Mouse (Mus musculus) forebrain, postnatal 0 days (tissue): ENCODE results near the gene Stmnd1. TPM values are rescaled to one million over a fixed set of nuclear protein-coding genes. Genes with fewer than 3 reads are reported as not detected.
A peak's percentile ranks its signal among the peaks of the same experiment; 100 is the strongest.

Experiments
- ATAC-seq: fragments of 200-750 bp; cut with Nextera tagmentation; 2 replicates; pipeline ENCODE4 v1.8.0; 2017; ENCODE audit warnings: mild to moderate bottlenecking, moderate library complexity
- DNase-seq: peaks from one replicate; pipeline ENCODE4 v3.0.0-alpha.2; 2015
- H3K27ac ChIP-seq: fragments of 300-500 bp; sonication (generic); 2 replicates; pipeline ENCODE4 v1.5.1; 2014; ENCODE audit warnings: low read depth, mild to moderate bottlenecking, antibody characterized with exemption, low read length, moderate library complexity, mixed read lengths
- H3K27me3 ChIP-seq: fragments of 300-500 bp; sonication (generic); 2 replicates; pipeline ENCODE4 v1.6.1; 2014; ENCODE audit warnings: mild to moderate bottlenecking, low read length, mixed read lengths; ENCODE audit not compliant: insufficient read depth
- H3K36me3 ChIP-seq: fragments of 300-500 bp; sonication (generic); 2 replicates; pipeline ENCODE4 v1.6.1; 2014; ENCODE audit warnings: mild to moderate bottlenecking, moderate library complexity; ENCODE audit not compliant: insufficient read depth
- H3K4me1 ChIP-seq: fragments of 300-500 bp; sonication (generic); 2 replicates; pipeline ENCODE4 v1.6.1; 2014; ENCODE audit warnings: antibody characterized with exemption; ENCODE audit not compliant: insufficient read depth
- H3K4me2 ChIP-seq: fragments of 300-500 bp; sonication (generic); 2 replicates; pipeline ENCODE4 v1.6.1; 2014; ENCODE audit warnings: low read depth, mild to moderate bottlenecking, moderate library complexity
- H3K4me3 ChIP-seq: fragments of 300-500 bp; sonication (generic); 2 replicates; pipeline ENCODE4 v1.5.1; 2014; ENCODE audit warnings: low read depth, low read length, mixed read lengths
- H3K9ac ChIP-seq: fragments of 300-500 bp; sonication (generic); 2 replicates; pipeline ENCODE4 v1.6.1; 2014; ENCODE audit warnings: mild to moderate bottlenecking
- H3K9me3 ChIP-seq: fragments of 300-500 bp; sonication (generic); 2 replicates; pipeline ENCODE4 v1.6.1; 2016; ENCODE audit warnings: low read length
- CTCF ChIP-seq: sonication (generic); IDR thresholded peaks from 2 replicates; pipeline ENCODE4 v1.5.1; 2016; ENCODE audit warnings: antibody characterized with exemption, control low read depth, low read depth
- WGBS: fragments of 180-500 bp; shearing (Covaris S2); extraction: QIAGEN DNeasy Blood & Tissue Kit; methylation state at CpG from one replicate; pipeline ENCODE4 v1.1.7; 2014; 5-methylcytosine and 5-hydroxymethylcytosine counted together
- polyA plus RNA-seq: library from polyadenylated mRNA; unstranded; fragments of >200 nt; fragmentation: Nextera tagmentation; extraction: Ambion mirVana; gene quantifications from 2 replicates; pipeline ENCODE4 v1.2.1, GENCODE M21; 2015
- total RNA-seq: library from RNA; depleted of rRNA; stranded (reverse); fragments of >200 nt; gene quantifications from 2 replicates; pipeline ENCODE4 v1.2.3, GENCODE M21; 2014

Gene Stmnd1
- total and polyA plus RNA-seq, 2 experiments from 2014 or later = not detected

GRCm38 (mm10) chr13:46241391-46242188, 31.9 kb upstream of the Stmnd1 start:
- DNase-seq (no peak), ATAC-seq (peak; percentile 25; the same call in 1 of the 2 replicates)
- no peak for TF ChIP-seq CTCF
- H3K9ac ChIP-seq = no peak overlapping the region
- H3K27me3 ChIP-seq = no peaks in the 10 kb centered on the region
- H3K27ac ChIP-seq = no peak overlapping the region
- H3K4me1 ChIP-seq = no peaks in the 10 kb centered on the region
- H3K4me3 ChIP-seq = no peak overlapping the region
- 41% methylated on average over 9 of the region's 9 CpGs for WGBS
- H3K9me3 ChIP-seq = no peaks in the 10 kb centered on the region
- no peak overlapping the region for H3K4me2 ChIP-seq
- H3K36me3 ChIP-seq = no peaks in the 10 kb centered on the region

- H3K4me2 ChIP-seq = no peak overlapping the region
These were observed 19.8 kb upstream of the Stmnd1 start for GRCm38 (mm10) chr13:46253753-46254152.

DNA sequence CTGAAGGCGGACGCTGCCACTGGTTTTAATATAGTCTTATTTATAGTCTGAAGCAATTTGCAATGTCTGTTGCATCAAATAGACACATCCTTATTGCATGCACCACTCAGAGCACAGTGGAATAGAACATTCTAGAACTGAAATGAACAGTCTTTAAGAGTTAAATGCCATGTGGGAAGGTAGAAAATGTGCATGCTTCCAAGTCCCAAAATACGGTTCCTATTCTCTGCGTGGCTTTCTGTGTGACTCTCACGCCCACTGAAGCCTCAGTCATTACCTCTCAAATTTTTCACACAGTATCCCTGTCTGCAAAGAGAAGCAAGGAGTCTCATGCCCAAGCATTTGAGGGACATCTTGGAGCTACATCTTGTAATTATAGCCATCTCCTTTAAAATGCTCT, 19.4 kb upstream of the Stmnd1 start:
- no peak for TF ChIP-seq CTCF
- Histone ChIP-seq H3K27ac (no peak overlapping the region), H3K9ac (no peak overlapping the region), H3K9me3 (no peaks in the 10 kb centered on the region), H3K27me3 (no peaks in the 10 kb centered on the region), H3K4me3 (no peak overlapping the region), H3K4me2 (no peak overlapping the region), H3K4me1 (peaks cover 4% of the 10 kb centered on the region; the same call in 1 of the 2 replicates), H3K36me3 (no peaks in the 10 kb centered on the region)
- 89% methylated on average over 5 of the region's 5 CpGs for WGBS
- no peak for ATAC-seq
- no peak for DNase-seq

More at GRCm38 (mm10) chr13:46253753-46254152, 19.8 kb upstream of the Stmnd1 start:
- DNase-seq (no peak), ATAC-seq (no peak)
- no peaks in the 10 kb centered on the region for H3K9me3 ChIP-seq
- no peaks in the 10 kb centered on the region for H3K27me3 ChIP-seq
- TF ChIP-seq CTCF = no peak
- no peaks in the 10 kb centered on the region for H3K36me3 ChIP-seq
- H3K4me3 ChIP-seq = no peak overlapping the region
- no peak overlapping the region for H3K27ac ChIP-seq
- H3K9ac ChIP-seq = no peak overlapping the region
- 76% methylated on average over 3 of the region's 3 CpGs for WGBS
- H3K4me1 ChIP-seq = peaks cover 4% of the 10 kb centered on the region; the same call in 1 of the 2 replicates

DNA sequence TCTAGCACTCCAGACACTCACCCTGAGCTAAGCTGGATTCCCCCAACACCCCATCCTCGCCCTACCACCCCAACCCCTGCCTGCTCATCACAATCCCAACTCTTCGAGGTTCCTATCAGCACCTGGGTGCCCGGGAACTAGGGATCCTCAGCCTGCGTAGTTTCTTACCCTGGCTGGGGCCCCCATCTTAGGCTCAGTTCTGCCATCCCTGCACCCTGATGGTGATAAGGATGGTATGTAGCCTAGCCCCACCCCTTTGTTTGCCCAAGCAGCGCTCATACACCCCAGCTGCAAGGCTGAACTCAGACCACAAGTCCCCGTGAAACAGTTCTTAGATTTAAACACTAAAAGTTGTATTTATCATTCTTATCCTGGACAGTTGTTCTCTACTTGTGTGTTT, 17.9 kb upstream of the Stmnd1 start:
- Histone ChIP-seq H3K27me3 (no peaks in the 10 kb centered on the region), H3K9me3 (no peaks in the 10 kb centered on the region), H3K27ac (no peak overlapping the region), H3K4me1 (peaks cover 4% of the 10 kb centered on the region; the same call in 1 of the 2 replicates), H3K9ac (no peak overlapping the region), H3K36me3 (no peaks in the 10 kb centered on the region), H3K4me2 (no peak overlapping the region), H3K4me3 (no peak overlapping the region)
- ATAC-seq (no peak), DNase-seq (no peak)
- 87% methylated on average over 6 of the region's 6 CpGs for WGBS
- no peak for TF ChIP-seq CTCF

DNA sequence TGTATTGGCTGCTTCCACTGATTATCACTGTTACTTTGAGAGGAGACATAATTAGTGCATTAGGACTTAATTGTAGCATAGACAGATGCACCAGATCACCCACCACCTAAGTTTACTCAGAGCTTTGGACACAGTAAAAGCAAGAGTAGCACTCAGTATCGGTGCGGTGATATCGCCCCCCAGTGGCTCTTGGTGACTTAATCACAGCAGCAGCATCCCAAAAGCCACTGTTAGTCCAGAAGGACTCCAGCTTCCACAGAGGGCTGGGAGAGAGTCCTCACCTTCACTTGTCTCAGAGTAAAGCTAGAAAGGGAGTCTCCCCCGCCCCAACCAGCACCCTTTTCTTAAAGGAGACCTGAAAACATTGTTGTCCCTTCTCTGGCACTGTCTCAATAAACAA, 15.7 kb upstream of the Stmnd1 start:
- Histone ChIP-seq H3K4me1 (peaks cover 4% of the 10 kb centered on the region; the same call in 1 of the 2 replicates), H3K4me3 (no peak overlapping the region), H3K36me3 (no peaks in the 10 kb centered on the region), H3K4me2 (no peak overlapping the region), H3K27me3 (no peaks in the 10 kb centered on the region), H3K9me3 (no peaks in the 10 kb centered on the region), H3K9ac (no peak overlapping the region), H3K27ac (no peak overlapping the region)
- 3% methylated on average over 4 of the region's 4 CpGs for WGBS
- TF ChIP-seq CTCF = peak; percentile 87
- ATAC-seq (peak; percentile 83), DNase-seq (peak; percentile 87)

DNA sequence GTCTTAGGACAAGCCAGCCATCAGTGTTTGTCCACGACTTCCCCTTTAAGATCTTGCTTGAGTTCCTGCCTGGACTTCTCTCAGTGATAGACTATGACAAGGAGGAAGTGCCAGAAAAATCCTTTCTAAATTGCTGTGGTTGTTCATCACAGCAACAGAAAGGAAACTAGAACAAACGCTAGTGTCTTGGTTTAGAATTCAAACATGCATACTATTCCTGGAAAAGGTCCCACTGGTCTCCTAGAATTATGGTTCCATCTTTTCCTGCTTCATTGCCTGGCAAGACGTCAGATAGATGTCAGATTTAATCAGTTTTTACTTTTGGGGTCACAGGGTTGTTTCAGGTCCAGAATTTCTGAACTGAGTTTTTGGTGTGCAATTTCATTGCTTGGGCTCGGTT, 14.0 kb upstream of the Stmnd1 start:
- 61% methylated on average over 4 of the region's 4 CpGs for WGBS
- ATAC-seq = no peak
- H3K36me3 ChIP-seq = no peaks in the 10 kb centered on the region
- H3K4me1 ChIP-seq = peaks cover 4% of the 10 kb centered on the region; the same call in 1 of the 2 replicates
- DNase-seq = no peak
- H3K4me2 ChIP-seq = no peak overlapping the region
- no peak overlapping the region for H3K27ac ChIP-seq
- H3K4me3 ChIP-seq = no peak overlapping the region
- no peak for TF ChIP-seq CTCF
- no peak overlapping the region for H3K9ac ChIP-seq
- H3K9me3 ChIP-seq = no peaks in the 10 kb centered on the region
- H3K27me3 ChIP-seq = no peaks in the 10 kb centered on the region

DNA sequence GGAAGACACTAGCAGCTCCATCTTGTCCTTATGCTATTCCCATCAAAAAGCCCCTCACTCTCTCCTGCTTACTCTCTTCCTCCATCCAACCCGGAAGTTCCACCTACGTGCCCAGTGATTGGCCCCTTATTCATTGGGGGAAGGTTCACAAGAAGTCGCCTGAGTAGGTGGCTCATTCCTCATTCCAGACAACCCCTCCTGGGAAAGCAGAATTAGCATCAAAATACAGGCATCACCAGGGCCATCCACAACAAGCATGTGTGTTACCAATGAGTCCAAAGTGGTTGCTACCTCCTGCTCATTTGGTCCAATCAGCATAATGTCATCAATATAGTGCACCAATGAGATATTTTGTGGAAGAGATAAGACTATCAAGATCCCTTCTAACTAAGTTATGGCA, 12.3 kb upstream of the Stmnd1 start:
- Histone ChIP-seq H3K4me1 (peaks cover 4% of the 10 kb centered on the region; the same call in 1 of the 2 replicates), H3K27me3 (no peaks in the 10 kb centered on the region), H3K4me3 (no peak overlapping the region), H3K9me3 (no peaks in the 10 kb centered on the region), H3K9ac (no peak overlapping the region), H3K27ac (no peak overlapping the region), H3K4me2 (no peak overlapping the region), H3K36me3 (no peaks in the 10 kb centered on the region)
- 53% methylated on average over 3 of the region's 3 CpGs for WGBS
- no peak for DNase-seq
- ATAC-seq = no peak
- no peak for TF ChIP-seq CTCF
